Mouse (Mus musculus) hindbrain, embryonic 15.5 days (tissue): ENCODE data around the gene Heatr1. TPM values are rescaled to one million over a fixed set of nuclear protein-coding genes. Genes with fewer than 3 reads are reported as not detected.
"Not testable (repeated sequence)": the region's sequence is repeated elsewhere in the genome, so short reads cannot be mapped to it uniquely, and the experiment has no call there.

Experiments
- ATAC-seq: fragments of 200-750 bp; cut with Nextera tagmentation; 2 replicates; pipeline ENCODE4 v1.8.0; 2017; ENCODE audit warnings: low read depth, moderate number of reproducible peaks, moderate TSS enrichment; ENCODE audit not compliant: low FRiP score
- H3K27ac ChIP-seq: fragments of 300-500 bp; sonication (generic); replicated peaks from 2 replicates; pipeline ENCODE4 v1.5.1; 2015; ENCODE audit warnings: mild to moderate bottlenecking, inconsistent platforms
- H3K27me3 ChIP-seq: fragments of 300-500 bp; sonication (generic); 2 replicates; pipeline ENCODE4 v1.6.1; 2015; ENCODE audit warnings: control low read depth, inconsistent platforms
- H3K36me3 ChIP-seq: fragments of 300-500 bp; sonication (generic); 2 replicates; pipeline ENCODE4 v1.6.1; 2015; ENCODE audit warnings: control low read depth, inconsistent platforms
- H3K4me1 ChIP-seq: fragments of 300-500 bp; sonication (generic); replicated peaks from 2 replicates; pipeline ENCODE4 v1.6.1; 2015; ENCODE audit warnings: control low read depth, inconsistent platforms
- H3K4me2 ChIP-seq: fragments of 300-500 bp; sonication (generic); 2 replicates; pipeline ENCODE4 v1.6.1; 2015; ENCODE audit warnings: moderate library complexity, mild to moderate bottlenecking, inconsistent platforms
- H3K4me3 ChIP-seq: fragments of 300-500 bp; sonication (generic); 2 replicates; pipeline ENCODE4 v1.5.1; 2015; ENCODE audit warnings: mild to moderate bottlenecking, inconsistent platforms
- H3K9ac ChIP-seq: fragments of 300-500 bp; sonication (generic); 2 replicates; pipeline ENCODE4 v1.6.1; 2015; ENCODE audit warnings: inconsistent platforms
- H3K9me3 ChIP-seq: fragments of 300-500 bp; sonication (generic); 2 replicates; pipeline ENCODE4 v1.6.1; 2016; ENCODE audit warnings: control low read depth, inconsistent platforms
- WGBS: fragments of 180-500 bp; shearing (Covaris S2); methylation state at CpG from one replicate; pipeline ENCODE4 v1.1.7; 2015; 5-methylcytosine and 5-hydroxymethylcytosine counted together
- polyA plus RNA-seq: library from polyadenylated mRNA; unstranded; fragments of >200 nt; fragmentation: Nextera tagmentation; extraction: Ambion mirVana; gene quantifications from 2 replicates; pipeline ENCODE4 v1.2.1, GENCODE M21; 2015

Heatr1 gene
- polyA plus RNA-seq, 1 experiment from 2014 or later: 13.8 TPM

- H3K4me1 ChIP-seq: peaks cover 16% of the 10 kb centered on the region
- H3K36me3 ChIP-seq: peaks cover 4% of the 10 kb centered on the region; the same call in 1 of the 2 replicates
- ATAC-seq: peak; percentile 13; the same call in 1 of the 2 replicates
- H3K27me3 ChIP-seq: no peaks in the 10 kb centered on the region
- H3K9me3 ChIP-seq: no peaks in the 10 kb centered on the region
- peak overlapping the region; percentile 82 for H3K4me2 ChIP-seq
- H3K4me3 ChIP-seq: peak overlapping the region; percentile 63
- WGBS: 9% methylated on average over 8 of the region's 8 CpGs
- H3K9ac ChIP-seq: peak overlapping the region; percentile 73
- peak overlapping the region; percentile 75 for H3K27ac ChIP-seq
These were observed 65.6 kb downstream of the Heatr1 start for GRCm38 (mm10) chr13:12460443-12460842.

- Histone ChIP-seq H3K4me3 (peak overlapping the region; percentile 63), H3K4me1 (peaks cover 16% of the 10 kb centered on the region)
- WGBS: under 1% methylated on average over 59 of the region's 59 CpGs
These were observed 66.3 kb downstream of the Heatr1 start for GRCm38 (mm10) chr13:12460881-12461729.

GRCm38 (mm10) chr13:12461730-12462119 lies 66.9 kb downstream of the Heatr1 start:
- Histone ChIP-seq H3K9ac (peak overlapping the region; percentile 73), H3K9me3 (no peaks in the 10 kb centered on the region), H3K27me3 (no peaks in the 10 kb centered on the region), H3K27ac (peak overlapping the region; percentile 75), H3K4me2 (peak overlapping the region; percentile 82), H3K4me1 (peaks cover 16% of the 10 kb centered on the region), H3K36me3 (no peaks in the 10 kb centered on the region; the same call in 1 of the 2 replicates), H3K4me3 (peak overlapping the region; percentile 63)
- ATAC-seq: peak; percentile 67
- WGBS: 3% methylated on average over 7 of the region's 7 CpGs

More at GRCm38 (mm10) chr13:12460881-12461729, 66.3 kb downstream of the Heatr1 start:
- ATAC-seq: peak; percentile 95
- Histone ChIP-seq H3K9me3 (no peaks in the 10 kb centered on the region), H3K4me2 (peak overlapping the region; percentile 82), H3K9ac (peak overlapping the region; percentile 73), H3K27me3 (no peaks in the 10 kb centered on the region), H3K36me3 (peaks cover 1% of the 10 kb centered on the region; the same call in 1 of the 2 replicates), H3K27ac (peak overlapping the region; percentile 75)

- H3K27me3 ChIP-seq: no peaks in the 10 kb centered on the region
- no peaks in the 10 kb centered on the region for H3K36me3 ChIP-seq
- H3K4me2 ChIP-seq: no peak overlapping the region
- H3K27ac ChIP-seq: no peak overlapping the region
- peaks cover 16% of the 10 kb centered on the region for H3K4me1 ChIP-seq
- no peak for ATAC-seq
- H3K4me3 ChIP-seq: no peak overlapping the region
- no peak overlapping the region for H3K9ac ChIP-seq
- no peaks in the 10 kb centered on the region for H3K9me3 ChIP-seq
- 81% methylated on average over 4 of the region's 4 CpGs for WGBS
These were observed 67.8 kb downstream of the Heatr1 start for GRCm38 (mm10) chr13:12462623-12463022.

- H3K27me3 ChIP-seq, H3K9me3 ChIP-seq, H3K27ac ChIP-seq, H3K4me2 ChIP-seq, H3K4me3 ChIP-seq, H3K36me3 ChIP-seq, H3K9ac ChIP-seq, ATAC-seq: not testable (repeated sequence)
- 89% methylated on average over 6 of the region's 6 CpGs for WGBS
- H3K4me1 ChIP-seq: peaks cover 16% of the 10 kb centered on the region
These were observed 69.3 kb downstream of the Heatr1 start for GRCm38 (mm10) chr13:12464159-12464558.

- Histone ChIP-seq H3K27ac (no peak within 1 kb of the TSS), H3K4me2 (no peak within 1 kb of the TSS), H3K9ac (no peak within 1 kb of the TSS), H3K4me1 (peaks cover 13% of the 10 kb centered on the region), H3K36me3 (no peaks in the 10 kb centered on the region), H3K27me3 (no peaks in the 10 kb centered on the region), H3K4me3 (no peak within 1 kb of the TSS), H3K9me3 (no peaks in the 10 kb centered on the region)
- ATAC-seq: no peak
- WGBS: 93% methylated on average over 1 of the region's 1 CpGs
These were observed 70.0 kb downstream of the Heatr1 start, which contains the start of gene Lgals8 for GRCm38 (mm10) chr13:12464844-12465243. Gene Lgals8, minus strand, starts transcription at chr13:12464944.

- no peak overlapping the region for H3K4me2 ChIP-seq
- H3K27me3 ChIP-seq: no peaks in the 10 kb centered on the region
- H3K9me3 ChIP-seq: no peaks in the 10 kb centered on the region
- no peaks in the 10 kb centered on the region for H3K4me1 ChIP-seq
- no peak for ATAC-seq
- 91% methylated on average over 1 of the region's 1 CpGs for WGBS
- no peak overlapping the region for H3K9ac ChIP-seq
- no peak overlapping the region for H3K27ac ChIP-seq
- H3K36me3 ChIP-seq: no peaks in the 10 kb centered on the region
- no peak overlapping the region for H3K4me3 ChIP-seq
These were observed 73.7 kb downstream of the Heatr1 start for GRCm38 (mm10) chr13:12468488-12468887.

GRCm38 (mm10) chr13:12473724-12474378 lies 79.0 kb downstream of the Heatr1 start:
- Histone ChIP-seq H3K9ac (no peak overlapping the region), H3K9me3 (no peaks in the 10 kb centered on the region), H3K27me3 (no peaks in the 10 kb centered on the region), H3K4me3 (no peak overlapping the region), H3K4me2 (no peak overlapping the region), H3K4me1 (no peaks in the 10 kb centered on the region), H3K36me3 (no peaks in the 10 kb centered on the region), H3K27ac (no peak overlapping the region)
- peak; percentile 88 for ATAC-seq
- WGBS: 36% methylated on average over 8 of the region's 8 CpGs

- no peak overlapping the region for H3K9ac ChIP-seq
- 93% methylated on average over 6 of the region's 6 CpGs for WGBS
These were observed 80.4 kb downstream of the Heatr1 start for GRCm38 (mm10) chr13:12475239-12475638.

GRCm38 (mm10) chr13:12476886-12477285 lies 82.1 kb downstream of the Heatr1 start:
- Histone ChIP-seq H3K4me1 (no peaks in the 10 kb centered on the region), H3K4me3 (no peak overlapping the region), H3K27ac (no peak overlapping the region), H3K36me3 (no peaks in the 10 kb centered on the region), H3K9ac (no peak overlapping the region), H3K4me2 (no peak overlapping the region), H3K9me3 (no peaks in the 10 kb centered on the region), H3K27me3 (no peaks in the 10 kb centered on the region)
- no peak for ATAC-seq
- WGBS: 88% methylated on average over 4 of the region's 4 CpGs

More at GRCm38 (mm10) chr13:12475239-12475638, 80.4 kb downstream of the Heatr1 start:
- Histone ChIP-seq H3K4me2 (no peak overlapping the region), H3K4me3 (no peak overlapping the region), H3K4me1 (no peaks in the 10 kb centered on the region), H3K36me3 (no peaks in the 10 kb centered on the region), H3K27ac (no peak overlapping the region), H3K9me3 (no peaks in the 10 kb centered on the region), H3K27me3 (no peaks in the 10 kb centered on the region)
- no peak for ATAC-seq

- H3K9ac ChIP-seq: no peak overlapping the region
- H3K27me3 ChIP-seq: no peaks in the 10 kb centered on the region
- H3K27ac ChIP-seq: no peak overlapping the region
- WGBS: 81% methylated on average over 15 of the region's 15 CpGs
- H3K9me3 ChIP-seq: no peaks in the 10 kb centered on the region
- no peaks in the 10 kb centered on the region for H3K4me1 ChIP-seq
- no peak overlapping the region for H3K4me2 ChIP-seq
- H3K4me3 ChIP-seq: no peak overlapping the region
- ATAC-seq: no peak
- no peaks in the 10 kb centered on the region for H3K36me3 ChIP-seq
These were observed 83.5 kb downstream of the Heatr1 start for GRCm38 (mm10) chr13:12478301-12478700.

GRCm38 (mm10) chr13:12479802-12480201 lies 85.0 kb downstream of the Heatr1 start:
- WGBS: 78% methylated on average over 6 of the region's 6 CpGs
- no peak for ATAC-seq
- no peak overlapping the region for H3K9ac ChIP-seq
- H3K9me3 ChIP-seq: no peaks in the 10 kb centered on the region
- no peaks in the 10 kb centered on the region for H3K27me3 ChIP-seq
- no peak overlapping the region for H3K4me2 ChIP-seq
- no peaks in the 10 kb centered on the region for H3K4me1 ChIP-seq
- H3K36me3 ChIP-seq: no peaks in the 10 kb centered on the region
- no peak overlapping the region for H3K27ac ChIP-seq
- H3K4me3 ChIP-seq: no peak overlapping the region
